Mouse (Mus musculus) ES-Bruce4 (cell line): ENCODE results near the gene Trim11. TPM values are rescaled to one million over a fixed set of nuclear protein-coding genes. Genes with fewer than 3 reads are reported as not detected.

Source experiments
- H3K27ac ChIP-seq: 2 replicates; pipeline ENCODE4 v1.5.1; 2012; ENCODE audit warnings: low read length, inconsistent platforms; ENCODE audit not compliant: insufficient read depth
- H3K27me3 ChIP-seq: 2 replicates; pipeline ENCODE4 v1.6.1; 2012; ENCODE audit warnings: mild to moderate bottlenecking, low read length, inconsistent platforms; ENCODE audit not compliant: control insufficient read depth, poor library complexity, insufficient read depth, severe bottlenecking
- H3K36me3 ChIP-seq: 2 replicates; pipeline ENCODE4 v1.6.1; 2012; ENCODE audit warnings: inconsistent platforms, mild to moderate bottlenecking, low read length, moderate library complexity; ENCODE audit not compliant: control insufficient read depth, poor library complexity, insufficient read depth, severe bottlenecking
- H3K4me1 ChIP-seq: one replicate; pipeline ENCODE4 v1.8.1; 2011; ENCODE audit warnings: low read length; ENCODE audit not compliant: control insufficient read depth, insufficient read depth
- H3K4me3 ChIP-seq: 2 replicates; pipeline ENCODE4 v1.5.1; 2011; ENCODE audit warnings: low read depth, mild to moderate bottlenecking, low read length
- H3K9ac ChIP-seq: 2 replicates; pipeline ENCODE4 v1.6.1; 2012; ENCODE audit warnings: low read depth, mild to moderate bottlenecking, inconsistent platforms; ENCODE audit not compliant: poor library complexity, severe bottlenecking
- H3K9me3 ChIP-seq: replicated peaks from 2 replicates; pipeline ENCODE4 v1.6.1; 2012; ENCODE audit warnings: mild to moderate bottlenecking, low read length, inconsistent platforms; ENCODE audit not compliant: control insufficient read depth, poor library complexity, insufficient read depth, severe bottlenecking
- CTCF ChIP-seq: IDR thresholded peaks from one replicate; pipeline ENCODE4 v1.8.1; 2011; ENCODE audit warnings: low read depth, low read length
- EP300 ChIP-seq: IDR thresholded peaks from 2 replicates; pipeline ENCODE4 v1.6.1; 2011; ENCODE audit warnings: low read depth, low read length; ENCODE audit not compliant: insufficient read depth
- POLR2A ChIP-seq: IDR thresholded peaks from one replicate; pipeline ENCODE4 v1.8.1; 2011; ENCODE audit warnings: low read length; ENCODE audit not compliant: insufficient read depth
- polyA plus RNA-seq: library from polyadenylated mRNA; stranded (reverse); fragments of >200 nt; gene quantifications from 2 replicates; pipeline ENCODE4 v1.2.4, GENCODE M21; 2011; ENCODE audit warnings: low read depth; ENCODE audit not compliant: missing spikeins, insufficient read depth, insufficient read length

The Trim11 gene
- polyA plus RNA-seq, 1 experiment, result 22.5 TPM

DNA sequence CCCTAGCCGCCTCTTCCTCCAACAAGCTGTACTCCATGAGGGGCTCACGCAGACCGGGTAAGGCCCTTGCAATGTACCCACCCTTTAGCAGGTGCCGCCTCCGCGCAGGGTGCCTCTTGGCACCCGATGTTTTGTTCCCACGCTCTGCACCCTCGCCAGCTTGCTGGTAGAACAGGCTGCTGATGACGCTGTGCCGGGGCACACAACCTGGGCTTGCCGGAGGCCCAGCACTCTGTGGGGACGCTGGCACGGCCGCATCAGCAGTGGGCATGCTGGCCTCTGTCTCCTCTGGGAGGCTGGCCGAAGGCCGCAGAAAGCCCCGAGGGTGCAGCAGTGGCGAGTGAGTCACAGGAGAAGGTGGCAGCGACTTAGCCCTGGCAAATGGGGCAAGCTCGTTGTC lies 22.7 kb downstream of the Trim11 start:
- no peak overlapping the region for H3K9ac ChIP-seq
- TF ChIP-seq POLR2A (no peak), EP300 (no peak), CTCF (no peak)
- no peaks in the 10 kb centered on the region for H3K36me3 ChIP-seq
- no peaks in the 10 kb centered on the region for H3K27me3 ChIP-seq
- no peak overlapping the region for H3K27ac ChIP-seq
- no peak overlapping the region for H3K4me3 ChIP-seq
- H3K9me3 ChIP-seq, result no peaks in the 10 kb centered on the region
- H3K4me1 ChIP-seq, result no peaks in the 10 kb centered on the region

DNA sequence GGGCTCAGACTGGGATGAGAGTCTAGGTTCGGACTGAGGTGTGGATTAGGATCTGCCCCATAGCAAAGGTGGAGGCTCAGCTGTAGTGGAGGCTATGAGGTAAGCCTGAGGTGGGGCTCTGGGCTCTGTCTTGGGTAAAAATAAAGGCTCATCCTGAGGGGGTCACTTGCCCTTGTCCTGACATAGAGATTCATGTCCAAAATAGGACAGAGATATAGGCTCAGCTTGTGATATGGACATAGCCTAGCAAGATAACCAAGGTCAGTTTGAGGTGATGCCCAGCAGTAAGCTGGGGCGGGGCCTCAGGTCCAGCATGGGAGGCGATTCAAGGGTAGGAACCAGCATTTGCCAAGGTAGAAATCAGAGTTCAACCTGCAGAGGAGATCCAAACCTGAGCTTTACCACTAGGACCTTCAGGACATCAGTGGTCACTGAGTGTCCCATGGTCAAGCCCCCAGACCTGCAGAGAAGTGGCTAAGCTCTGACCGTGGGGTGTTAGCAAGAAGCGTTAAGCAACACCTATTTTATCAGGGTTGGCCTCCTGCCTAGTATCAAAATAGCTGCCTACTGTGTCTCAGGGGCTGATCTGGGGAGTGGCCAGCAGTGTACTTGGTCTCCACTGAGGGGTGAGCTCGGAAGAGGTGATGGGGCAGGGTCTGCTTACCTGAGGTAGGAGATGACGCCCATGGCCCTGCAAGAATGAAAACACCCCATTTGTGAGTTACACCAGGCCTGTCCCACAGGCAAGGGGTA lies 24.6 kb downstream of the Trim11 start:
- Histone ChIP-seq H3K36me3 (no peaks in the 10 kb centered on the region), H3K27ac (no peak overlapping the region), H3K4me3 (no peak overlapping the region), H3K9me3 (no peaks in the 10 kb centered on the region), H3K9ac (no peak overlapping the region), H3K4me1 (no peaks in the 10 kb centered on the region), H3K27me3 (no peaks in the 10 kb centered on the region)
- TF ChIP-seq POLR2A, result no peak
- TF ChIP-seq CTCF, result no peak
- TF ChIP-seq EP300, result no peak

DNA sequence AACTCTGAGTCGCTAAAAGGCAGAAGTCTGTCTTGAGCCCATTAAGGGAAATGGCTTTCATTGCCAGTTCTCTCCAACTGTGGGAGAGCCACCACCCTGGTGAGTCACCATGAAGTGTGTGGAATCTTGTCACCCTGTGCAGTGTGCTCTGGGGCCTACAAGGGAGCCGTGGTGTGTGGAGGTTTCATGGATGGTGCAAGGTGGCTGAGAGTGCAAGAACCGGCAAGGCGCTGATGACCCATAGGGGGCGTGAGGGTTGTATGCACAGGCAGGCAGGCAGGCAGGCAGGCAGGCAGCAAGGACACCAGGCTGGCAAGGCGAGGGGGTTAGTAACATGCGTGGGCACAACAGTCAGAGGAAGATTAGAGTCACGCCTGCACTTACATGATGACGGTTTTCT lies 37.2 kb downstream of the Trim11 start:
- Histone ChIP-seq H3K9me3 (no peaks in the 10 kb centered on the region), H3K27me3 (no peaks in the 10 kb centered on the region), H3K36me3 (no peaks in the 10 kb centered on the region), H3K27ac (no peak overlapping the region), H3K4me1 (no peaks in the 10 kb centered on the region), H3K9ac (no peak overlapping the region), H3K4me3 (no peak overlapping the region)
- TF ChIP-seq POLR2A, result no peak
- TF ChIP-seq CTCF, result peak; percentile 73

DNA sequence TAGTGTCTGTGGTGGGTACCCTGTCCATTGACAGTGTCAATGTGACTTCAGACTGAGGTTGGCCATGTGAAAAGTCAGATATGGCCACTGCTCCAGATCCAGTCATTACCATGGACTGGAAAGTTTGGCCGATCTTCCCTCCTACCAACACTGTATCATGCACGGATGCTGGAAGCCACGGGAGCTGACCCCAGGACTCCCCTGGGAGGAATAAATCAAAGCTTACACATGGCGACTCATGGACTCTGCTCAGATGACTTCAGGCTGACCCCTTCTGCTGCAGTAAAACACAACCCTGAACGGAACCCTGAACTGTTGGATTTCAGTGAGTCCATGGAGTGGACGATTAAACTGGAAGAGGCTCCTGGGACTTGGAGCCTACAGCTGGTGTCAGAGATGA lies 48.5 kb downstream of the Trim11 start:
- Histone ChIP-seq H3K4me3 (no peak overlapping the region), H3K9ac (no peak overlapping the region), H3K27me3 (no peaks in the 10 kb centered on the region), H3K4me1 (no peaks in the 10 kb centered on the region), H3K36me3 (no peaks in the 10 kb centered on the region), H3K9me3 (no peaks in the 10 kb centered on the region), H3K27ac (no peak overlapping the region)
- TF ChIP-seq EP300, result no peak

DNA sequence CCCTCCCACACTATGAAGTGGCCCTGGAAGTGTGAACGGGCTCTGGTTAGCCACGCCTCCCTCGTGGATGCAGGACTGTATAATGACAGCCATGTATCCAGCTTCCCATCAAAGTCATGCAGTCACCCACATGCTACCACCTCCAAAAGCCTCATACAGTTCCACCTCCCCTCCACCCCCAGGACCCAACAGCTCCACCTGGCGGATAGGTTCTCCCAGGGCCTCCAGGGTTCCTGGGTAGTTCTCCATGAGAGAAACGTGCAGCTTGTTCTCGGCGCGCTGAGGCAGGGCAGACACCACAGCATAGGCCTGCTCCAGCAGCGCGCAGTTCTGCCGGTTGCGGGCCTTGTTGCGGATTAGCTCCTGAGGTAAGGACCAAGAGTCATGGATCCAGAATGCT lies 51.1 kb downstream of the Trim11 start:
- Histone ChIP-seq H3K4me1 (no peaks in the 10 kb centered on the region), H3K4me3 (no peak overlapping the region), H3K27ac (no peak overlapping the region), H3K9ac (no peak overlapping the region), H3K27me3 (no peaks in the 10 kb centered on the region), H3K36me3 (no peaks in the 10 kb centered on the region), H3K9me3 (no peaks in the 10 kb centered on the region)
- TF ChIP-seq CTCF, result no peak
- TF ChIP-seq POLR2A, result no peak
- TF ChIP-seq EP300, result no peak

Other genes starting within 250 kb of the Trim11 start
- gene Olfr317, start 238.9 kb upstream of the Trim11 start, polyA plus RNA-seq, result not detected in 2 replicates
- gene Olfr316, start 225.4 kb upstream of the Trim11 start, polyA plus RNA-seq, result not detected in 2 replicates
- gene Olfr315, start 204.9 kb upstream of the Trim11 start, polyA plus RNA-seq, result not detected in 2 replicates
- gene Olfr314, start 195.1 kb upstream of the Trim11 start, polyA plus RNA-seq, result not detected in 2 replicates
- gene Fam183b, start 176.1 kb upstream of the Trim11 start, polyA plus RNA-seq, result not detected in 2 replicates
- not detected in 2 replicates for gene Olfr313, start 163.1 kb upstream of the Trim11 start, polyA plus RNA-seq
- gene Olfr312, start 148.9 kb upstream of the Trim11 start, polyA plus RNA-seq, result not detected in 2 replicates
- not detected in 2 replicates for gene Olfr311, start 138.8 kb upstream of the Trim11 start, polyA plus RNA-seq
- gene Gm12258, start 130.9 kb upstream of the Trim11 start, polyA plus RNA-seq, result 3.2 and 5.2 TPM in 2 replicates
- gene 2810021J22Rik, start 110.9 kb upstream of the Trim11 start, polyA plus RNA-seq, result 6.9 and 7.7 TPM in 2 replicates
- gene Zfp39, start 73.9 kb upstream of the Trim11 start, polyA plus RNA-seq, result 5.1 and 6.1 TPM in 2 replicates
- not detected in 2 replicates for gene Btnl10, start 60.2 kb upstream of the Trim11 start, polyA plus RNA-seq
- 104 and 105 TPM in 2 replicates for gene Rnf187, start 39.2 kb upstream of the Trim11 start, polyA plus RNA-seq
- gene Hist3h2ba, start 29.2 kb upstream of the Trim11 start, polyA plus RNA-seq, result 7.7 and 8.0 TPM in 2 replicates
- 2.9 and 3.7 TPM in 2 replicates for gene Hist3h2a, start 23.4 kb upstream of the Trim11 start, polyA plus RNA-seq
- gene Trim17, start 23.4 kb upstream of the Trim11 start, polyA plus RNA-seq, result not detected in 2 replicates
- gene Obscn, start 158.3 kb downstream of the Trim11 start, polyA plus RNA-seq, result 0.35 and 1.3 TPM in 2 replicates
- gene Iba57, start 185.6 kb downstream of the Trim11 start, polyA plus RNA-seq, result 3.0 and 4.0 TPM in 2 replicates
- gene Gjc2, start 205.1 kb downstream of the Trim11 start, polyA plus RNA-seq, result not detected in 2 replicates
- gene Guk1, start 214.1 kb downstream of the Trim11 start, polyA plus RNA-seq, result 54.0 and 54.9 TPM in 2 replicates
- 41.7 and 48.2 TPM in 2 replicates for gene Mrpl55, start 224.4 kb downstream of the Trim11 start, polyA plus RNA-seq
- 14.3 and 15.3 TPM in 2 replicates for gene 2310033P09Rik, start 230.2 kb downstream of the Trim11 start, polyA plus RNA-seq